Mouse (Mus musculus) testis, adult 2 months (tissue): Measurements from ENCODE around the gene Srgap1. TPM values are rescaled to one million over a fixed set of nuclear protein-coding genes. Genes with fewer than 3 reads are reported as not detected.

ENCODE experiments used
- H3K27ac ChIP-seq: fragments of 200-500 bp; 2 replicates; pipeline ENCODE4 v1.5.1; 2012; ENCODE audit warnings: low read depth, low read length; ENCODE audit not compliant: control insufficient read depth, insufficient read depth
- H3K27me3 ChIP-seq: fragments of 200-500 bp; 2 replicates; pipeline ENCODE4 v1.6.1; 2012; ENCODE audit warnings: mild to moderate bottlenecking, low read length, moderate library complexity; ENCODE audit not compliant: control insufficient read depth, insufficient read depth
- H3K36me3 ChIP-seq: fragments of 200-500 bp; 2 replicates; pipeline ENCODE4 v1.6.1; 2012; ENCODE audit warnings: mild to moderate bottlenecking, low read length; ENCODE audit not compliant: control insufficient read depth, insufficient read depth
- H3K4me1 ChIP-seq: fragments of 200-500 bp; 2 replicates; pipeline ENCODE4 v1.6.1; 2012; ENCODE audit warnings: low read length; ENCODE audit not compliant: control insufficient read depth, insufficient read depth
- H3K4me3 ChIP-seq: fragments of 200-500 bp; 2 replicates; pipeline ENCODE4 v1.5.1; 2012; ENCODE audit warnings: low read depth, mild to moderate bottlenecking, low read length, moderate library complexity, mixed read lengths; ENCODE audit not compliant: control insufficient read depth
- CTCF ChIP-seq: fragments of 200-500 bp; IDR thresholded peaks from 2 replicates; pipeline ENCODE4 v1.5.1; 2012; ENCODE audit warnings: low read depth, mild to moderate bottlenecking, inconsistent platforms, low read length, moderate library complexity; ENCODE audit not compliant: control insufficient read depth, insufficient read depth, insufficient replicate concordance
- POLR2A ChIP-seq: fragments of 200-500 bp; IDR thresholded peaks from 2 replicates; pipeline ENCODE4 v1.6.1; 2012; ENCODE audit warnings: low read depth, mild to moderate bottlenecking, inconsistent platforms, low read length, moderate library complexity; ENCODE audit not compliant: control insufficient read depth
- polyA plus RNA-seq: library from polyadenylated mRNA; depleted of rRNA; stranded (reverse); fragments of >200 nt; gene quantifications from 2 replicates; pipeline ENCODE4 v1.2.3, GENCODE M21; 2012

The Srgap1 gene
- polyA plus RNA-seq, 1 experiment: 31.9 TPM

- Histone ChIP-seq H3K4me1 (no peaks in the 10 kb centered on the region), H3K36me3 (no peaks in the 10 kb centered on the region), H3K27me3 (no peaks in the 10 kb centered on the region), H3K27ac (no peak overlapping the region), H3K4me3 (no peak overlapping the region)
- TF ChIP-seq CTCF: no peak
Observed at GRCm38 (mm10) chr10:121822674-121823073, 224.4 kb downstream of the Srgap1 start.

DNA sequence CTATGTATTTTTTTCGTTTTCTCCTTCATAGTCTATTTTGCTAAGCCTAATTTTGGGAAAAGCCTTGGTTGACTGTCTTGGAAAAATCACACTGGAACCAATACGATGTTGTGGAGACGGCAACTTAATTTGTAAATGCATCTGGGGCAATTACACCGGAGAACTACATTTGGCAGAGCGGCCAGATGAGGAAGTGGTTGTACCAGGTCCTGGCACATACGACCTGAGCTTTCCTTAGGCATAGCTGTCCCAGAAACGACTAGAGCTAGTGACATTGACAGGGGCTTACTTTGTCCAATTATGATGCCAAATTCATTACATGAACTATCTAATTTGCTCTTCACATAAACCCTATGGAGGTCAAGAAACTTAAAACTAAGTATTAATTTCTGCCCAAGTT is 226.3 kb downstream of the Srgap1 start:
- H3K4me1 ChIP-seq: no peaks in the 10 kb centered on the region

DNA sequence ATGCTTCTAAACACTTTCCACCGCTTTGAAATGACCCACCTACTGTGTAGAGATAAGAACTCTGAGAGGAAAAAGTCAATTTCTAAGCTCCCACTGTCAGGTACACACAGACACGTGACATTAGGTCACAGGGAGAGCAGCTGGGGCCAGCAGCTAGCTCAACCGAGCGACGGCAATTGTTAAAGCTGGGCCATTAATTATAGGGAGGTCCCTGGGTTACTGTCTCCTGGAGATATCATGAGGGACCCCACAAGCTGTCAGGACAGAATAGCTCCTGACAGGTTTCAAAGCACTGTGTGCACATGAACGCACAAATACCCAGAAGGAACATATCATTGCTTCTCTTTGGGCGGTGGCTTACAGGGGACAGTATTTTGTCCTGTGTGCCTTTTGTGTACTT is 229.1 kb downstream of the Srgap1 start:
- H3K36me3 ChIP-seq: no peaks in the 10 kb centered on the region
- no peak for TF ChIP-seq CTCF
- TF ChIP-seq POLR2A: no peak

More for the DNA sequence above, 226.3 kb downstream of the Srgap1 start:
- H3K27ac ChIP-seq: no peak overlapping the region
- no peak overlapping the region for H3K4me3 ChIP-seq
- H3K27me3 ChIP-seq: no peaks in the 10 kb centered on the region
- TF ChIP-seq POLR2A: no peak
- TF ChIP-seq CTCF: no peak
- H3K36me3 ChIP-seq: no peaks in the 10 kb centered on the region

GRCm38 (mm10) chr10:121807771-121808170 is 239.3 kb downstream of the Srgap1 start:
- TF ChIP-seq CTCF (no peak), POLR2A (no peak)
- Histone ChIP-seq H3K27ac (no peak overlapping the region), H3K36me3 (no peaks in the 10 kb centered on the region), H3K4me1 (peaks cover 7% of the 10 kb centered on the region; the same call in 1 of the 2 replicates), H3K4me3 (peak overlapping the region; percentile 47), H3K27me3 (no peaks in the 10 kb centered on the region)

More for the DNA sequence above, 229.1 kb downstream of the Srgap1 start:
- Histone ChIP-seq H3K4me1 (no peaks in the 10 kb centered on the region), H3K27ac (no peak overlapping the region), H3K27me3 (no peaks in the 10 kb centered on the region), H3K4me3 (no peak overlapping the region)

DNA sequence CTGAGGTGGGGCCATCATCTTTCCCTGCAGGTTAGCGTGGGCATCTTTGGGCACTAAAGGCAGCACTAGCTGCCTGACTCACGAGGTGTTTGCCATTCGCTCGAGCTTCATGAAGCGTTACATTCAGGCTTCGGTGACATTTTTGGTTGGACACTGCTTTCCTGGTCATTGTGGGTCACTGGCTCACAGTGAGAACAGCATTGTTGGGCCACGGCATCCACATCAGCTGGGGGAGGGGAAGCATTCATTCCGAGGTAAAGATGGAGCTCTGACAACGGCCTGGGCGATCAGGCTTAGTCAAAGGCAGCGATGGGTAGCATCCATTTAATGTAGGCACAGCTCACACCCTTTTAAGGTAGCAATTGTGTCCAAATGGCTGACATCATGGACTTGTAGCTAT is 240.3 kb downstream of the Srgap1 start:
- Histone ChIP-seq H3K27ac (no peak overlapping the region), H3K36me3 (no peaks in the 10 kb centered on the region), H3K4me1 (peaks cover 7% of the 10 kb centered on the region; the same call in 1 of the 2 replicates), H3K4me3 (peak overlapping the region; percentile 58), H3K27me3 (no peaks in the 10 kb centered on the region)
- no peak for TF ChIP-seq CTCF
- no peak for TF ChIP-seq POLR2A

GRCm38 (mm10) chr10:121805933-121806341 is 241.2 kb downstream of the Srgap1 start:
- peaks cover 4% of the 10 kb centered on the region; the same call in 1 of the 2 replicates for H3K4me1 ChIP-seq
- H3K4me3 ChIP-seq: peak overlapping the region; percentile 44
- H3K27ac ChIP-seq: no peak overlapping the region
- TF ChIP-seq CTCF: no peak
- TF ChIP-seq POLR2A: no peak
- H3K27me3 ChIP-seq: no peaks in the 10 kb centered on the region
- no peaks in the 10 kb centered on the region for H3K36me3 ChIP-seq

DNA sequence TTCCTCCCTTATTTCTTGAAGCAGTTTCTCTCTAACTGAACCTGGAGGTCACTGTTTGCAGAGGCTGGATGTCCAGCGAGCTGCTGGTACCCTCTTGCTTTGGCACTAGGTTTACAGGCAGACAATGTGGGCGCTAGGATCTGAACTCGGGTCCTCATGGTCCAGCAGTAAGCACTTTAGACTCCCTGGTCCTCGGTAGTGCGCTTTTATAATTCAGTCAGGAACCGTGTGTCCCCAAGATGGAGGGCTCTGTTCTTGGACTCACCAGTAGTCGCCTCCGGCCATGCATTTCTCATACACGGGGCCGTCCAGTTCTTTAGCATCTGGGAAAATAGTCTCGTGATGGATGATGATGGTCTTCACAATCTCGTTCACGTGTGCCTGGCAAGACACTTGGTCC is 242.6 kb downstream of the Srgap1 start:
- Histone ChIP-seq H3K4me3 (no peak overlapping the region), H3K36me3 (no peaks in the 10 kb centered on the region), H3K27me3 (no peaks in the 10 kb centered on the region), H3K27ac (no peak overlapping the region), H3K4me1 (no peaks in the 10 kb centered on the region)
- TF ChIP-seq POLR2A: no peak
- TF ChIP-seq CTCF: no peak

DNA sequence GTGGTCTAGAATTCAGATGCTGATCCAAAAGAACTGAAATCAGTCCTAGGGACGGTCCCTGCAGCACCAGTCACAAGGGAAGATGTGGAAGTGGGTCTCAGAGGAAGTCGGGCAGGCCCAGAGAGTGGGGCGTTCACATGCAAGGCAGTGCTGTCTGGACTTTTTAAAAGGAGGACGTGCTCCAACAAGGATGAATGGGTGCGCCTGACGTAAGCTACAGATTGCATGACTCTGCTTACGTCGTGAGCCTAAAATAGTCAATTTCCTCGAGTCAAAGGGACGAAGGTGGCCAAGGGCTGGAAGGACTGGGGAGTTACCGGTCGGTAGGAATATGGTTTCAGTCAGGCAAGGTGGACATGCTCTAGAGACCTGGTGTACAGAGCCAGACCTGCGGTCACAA is 247.1 kb downstream of the Srgap1 start:
- Histone ChIP-seq H3K27me3 (no peaks in the 10 kb centered on the region), H3K36me3 (no peaks in the 10 kb centered on the region), H3K4me1 (no peaks in the 10 kb centered on the region), H3K27ac (no peak overlapping the region), H3K4me3 (no peak overlapping the region)
- TF ChIP-seq POLR2A (no peak), CTCF (no peak)
